Mouse (Mus musculus) erythroblast, adult 5-6 weeks (primary cell): ENCODE results near the gene Olfr1459. TPM values are rescaled to one million over a fixed set of nuclear protein-coding genes. Genes with fewer than 3 reads are reported as not detected.

ENCODE experiments used
- ATAC-seq: replicated peaks from 2 replicates; pipeline ENCODE4 v1.8.0; 2016; ENCODE audit warnings: moderate number of reproducible peaks, mild to moderate bottlenecking, moderate TSS enrichment, inconsistent platforms; ENCODE audit not compliant: poor library complexity, low FRiP score, severe bottlenecking
- total RNA-seq, 2 experiments: library from RNA; stranded (forward) in 1 of 2; stranded (reverse) in 1 of 2; fragments of 150-400 nt in 1 of 2; fragments of 200-764, 138-1000 nt in 1 of 2; gene quantifications; 2 replicates each; pipeline versions ENCODE4 v1.2.3 to v1.2.4; 2015 to 2017; ENCODE audit warnings: low replicate concordance in 2 of 2

Gene Olfr1459
- total RNA-seq (2015; ENCODE audit: low replicate concordance) (not detected in 2 replicates), total RNA-seq (2017; ENCODE audit: low replicate concordance) (0.56 TPM in 1 of 2 replicates, not detected in the other)

GRCm38 (mm10) chr19:13149449-13149848 lies at the start of gene Olfr1459:
TSS of gene Olfr1459 (minus strand) at chr19:13149549.
- no peak for ATAC-seq

DNA sequence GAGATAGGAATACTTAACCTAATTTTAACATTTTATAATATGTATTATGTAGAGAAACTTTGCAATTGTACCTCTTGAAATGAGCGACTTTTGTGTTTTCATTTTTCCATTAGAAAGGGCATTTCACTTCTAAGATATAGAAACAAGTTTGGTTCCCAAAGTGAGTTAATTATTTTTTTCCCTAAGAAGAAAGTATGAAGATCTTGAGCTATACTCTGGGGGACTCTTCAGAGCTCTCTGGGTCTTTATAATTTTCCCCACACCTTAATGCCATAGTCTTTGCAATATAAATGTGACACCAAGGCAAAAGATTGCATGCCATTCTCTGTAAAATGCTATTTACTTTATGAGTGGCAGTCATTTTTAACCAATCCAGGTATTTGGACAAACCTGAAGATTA lies 36.1 kb upstream of the Olfr1459 start, which contains the start of gene Olfr1462:
Gene Olfr1462, plus strand, starts transcription at position 301 of the 400 bp plus-strand sequence.
- ATAC-seq = no peak

GRCm38 (mm10) chr19:13162700-13163099 lies 13.4 kb upstream of the Olfr1459 start, which contains the start of gene Olfr1461:
TSS of gene Olfr1461 (plus strand) at chr19:13163000.
- no peak for ATAC-seq

DNA sequence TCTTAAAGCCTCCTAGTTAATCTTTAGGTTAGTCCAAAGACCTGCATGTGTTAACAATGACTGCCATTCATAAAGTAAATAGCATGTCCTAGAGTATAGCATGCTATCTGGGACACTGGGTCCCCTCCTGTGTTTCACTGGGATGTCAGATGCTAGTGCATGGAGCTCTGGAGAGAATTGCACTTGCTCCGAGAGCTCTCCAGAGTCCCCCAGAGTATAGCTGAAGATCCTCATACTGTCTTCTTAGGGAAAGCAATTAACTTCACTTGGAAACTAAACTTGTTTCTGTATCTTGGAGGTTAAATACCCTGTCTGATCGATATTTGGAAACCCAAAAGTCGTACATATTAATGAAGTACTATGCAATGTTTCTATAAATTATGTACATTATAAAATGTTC lies 42.7 kb downstream of the Olfr1459 start, which contains the start of gene Olfr1458:
Gene Olfr1458, minus strand, starts transcription at position 101 of the 400 bp plus-strand sequence.
- ATAC-seq = no peak

GRCm38 (mm10) chr19:13097791-13098190 lies 51.6 kb downstream of the Olfr1459 start, which contains the start of gene Olfr1457:
TSS of gene Olfr1457 (minus strand) at chr19:13097891.
- no peak for ATAC-seq

- ATAC-seq = no peak
Measured at GRCm38 (mm10) chr19:13093908-13094307, 55.4 kb downstream of the Olfr1459 start.

Other genes with a start within 250 kb of the Olfr1459 start
- not detected in 2 replicates for gene Olfr1447, start 245.8 kb downstream of the Olfr1459 start, total RNA-seq (2015; ENCODE audit: low replicate concordance)
- gene Olfr1447, start 245.8 kb downstream of the Olfr1459 start, total RNA-seq (2017; ENCODE audit: low replicate concordance) = not detected in 2 replicates
- not detected in 2 replicates for gene Olfr1448, start 225.1 kb downstream of the Olfr1459 start, total RNA-seq (2015; ENCODE audit: low replicate concordance)
- gene Olfr1448, start 225.1 kb downstream of the Olfr1459 start, total RNA-seq (2017; ENCODE audit: low replicate concordance) = 0.42 TPM in 1 of 2 replicates, not detected in the other
- not detected in 2 replicates for gene Olfr1449, start 218.7 kb downstream of the Olfr1459 start, total RNA-seq (2015; ENCODE audit: low replicate concordance)
- not detected in 2 replicates for gene Olfr1449, start 218.7 kb downstream of the Olfr1459 start, total RNA-seq (2017; ENCODE audit: low replicate concordance)
- not detected in 2 replicates for gene Olfr1450, start 199.3 kb downstream of the Olfr1459 start, total RNA-seq (2015; ENCODE audit: low replicate concordance)
- gene Olfr1450, start 199.3 kb downstream of the Olfr1459 start, total RNA-seq (2017; ENCODE audit: low replicate concordance) = not detected in 2 replicates
- not detected in 2 replicates for gene Olfr1451, start 154.5 kb downstream of the Olfr1459 start, total RNA-seq (2015; ENCODE audit: low replicate concordance)
- gene Olfr1451, start 154.5 kb downstream of the Olfr1459 start, total RNA-seq (2017; ENCODE audit: low replicate concordance) = not detected in 2 replicates
- not detected in 2 replicates for gene Olfr1453, start 121.2 kb downstream of the Olfr1459 start, total RNA-seq (2015; ENCODE audit: low replicate concordance)
- 0.98 TPM in 1 of 2 replicates, not detected in the other for gene Olfr1453, start 121.2 kb downstream of the Olfr1459 start, total RNA-seq (2017; ENCODE audit: low replicate concordance)
- gene Olfr1454, start 88.9 kb downstream of the Olfr1459 start, total RNA-seq (2015; ENCODE audit: low replicate concordance) = not detected in 2 replicates
- gene Olfr1454, start 88.9 kb downstream of the Olfr1459 start, total RNA-seq (2017; ENCODE audit: low replicate concordance) = not detected in 2 replicates
- not detected in 2 replicates for gene Olfr1457, start 51.7 kb downstream of the Olfr1459 start, total RNA-seq (2015; ENCODE audit: low replicate concordance)
- not detected in 2 replicates for gene Olfr1457, start 51.7 kb downstream of the Olfr1459 start, total RNA-seq (2017; ENCODE audit: low replicate concordance)
- gene Olfr1458, start 42.8 kb downstream of the Olfr1459 start, total RNA-seq (2015; ENCODE audit: low replicate concordance) = not detected in 2 replicates
- gene Olfr1458, start 42.8 kb downstream of the Olfr1459 start, total RNA-seq (2017; ENCODE audit: low replicate concordance) = not detected in 2 replicates
- gene Olfr1461, start 13.5 kb upstream of the Olfr1459 start, total RNA-seq (2015; ENCODE audit: low replicate concordance) = not detected in 2 replicates
- gene Olfr1461, start 13.5 kb upstream of the Olfr1459 start, total RNA-seq (2017; ENCODE audit: low replicate concordance) = 0.28 TPM in 1 of 2 replicates, not detected in the other
- gene Olfr1462, start 36.2 kb upstream of the Olfr1459 start, total RNA-seq (2015; ENCODE audit: low replicate concordance) = not detected in 2 replicates
- gene Olfr1462, start 36.2 kb upstream of the Olfr1459 start, total RNA-seq (2017; ENCODE audit: low replicate concordance) = not detected in 2 replicates
- not detected in 2 replicates for gene Olfr1463, start 81.8 kb upstream of the Olfr1459 start, total RNA-seq (2015; ENCODE audit: low replicate concordance)
- not detected in 2 replicates for gene Olfr1463, start 81.8 kb upstream of the Olfr1459 start, total RNA-seq (2017; ENCODE audit: low replicate concordance)
- gene Olfr1465, start 166.0 kb upstream of the Olfr1459 start, total RNA-seq (2015; ENCODE audit: low replicate concordance) = not detected in 2 replicates
- 0.70 TPM in 1 of 2 replicates, not detected in the other for gene Olfr1465, start 166.0 kb upstream of the Olfr1459 start, total RNA-seq (2017; ENCODE audit: low replicate concordance)
- gene Olfr1466, start 189.3 kb upstream of the Olfr1459 start, total RNA-seq (2015; ENCODE audit: low replicate concordance) = not detected in 2 replicates
- not detected in 2 replicates for gene Olfr1466, start 189.3 kb upstream of the Olfr1459 start, total RNA-seq (2017; ENCODE audit: low replicate concordance)
- gene Olfr1467, start 212.7 kb upstream of the Olfr1459 start, total RNA-seq (2015; ENCODE audit: low replicate concordance) = not detected in 2 replicates
- not detected in 2 replicates for gene Olfr1467, start 212.7 kb upstream of the Olfr1459 start, total RNA-seq (2017; ENCODE audit: low replicate concordance)